Mouse (Mus musculus) erythroblast, embryonic 14.5 days (primary cell): ENCODE results near the gene Copa.

Experiments
- GATA1 ChIP-seq: IDR thresholded peaks from 2 replicates; pipeline ENCODE4 v1.6.1; 2012; ENCODE audit warnings: low read length, inconsistent platforms, mixed read lengths
- TAL1 ChIP-seq: IDR thresholded peaks from 3 replicates; pipeline ENCODE4 v1.6.1; 2012; ENCODE audit warnings: low read length, inconsistent platforms, mixed read lengths

GRCm38 (mm10) chr1:172061217-172061616, 21.1 kb upstream of the Copa start:
- no peak for TF ChIP-seq TAL1
- no peak for TF ChIP-seq GATA1
